Mouse (Mus musculus) testis, postnatal 14 days (tissue): ENCODE results near the gene Ppm1d.

ENCODE experiments used
- DNase-seq: peaks from one replicate; pipeline ENCODE4 v3.0.0; 2021; ENCODE audit warnings: low spot score

The Ppm1d gene

DNA sequence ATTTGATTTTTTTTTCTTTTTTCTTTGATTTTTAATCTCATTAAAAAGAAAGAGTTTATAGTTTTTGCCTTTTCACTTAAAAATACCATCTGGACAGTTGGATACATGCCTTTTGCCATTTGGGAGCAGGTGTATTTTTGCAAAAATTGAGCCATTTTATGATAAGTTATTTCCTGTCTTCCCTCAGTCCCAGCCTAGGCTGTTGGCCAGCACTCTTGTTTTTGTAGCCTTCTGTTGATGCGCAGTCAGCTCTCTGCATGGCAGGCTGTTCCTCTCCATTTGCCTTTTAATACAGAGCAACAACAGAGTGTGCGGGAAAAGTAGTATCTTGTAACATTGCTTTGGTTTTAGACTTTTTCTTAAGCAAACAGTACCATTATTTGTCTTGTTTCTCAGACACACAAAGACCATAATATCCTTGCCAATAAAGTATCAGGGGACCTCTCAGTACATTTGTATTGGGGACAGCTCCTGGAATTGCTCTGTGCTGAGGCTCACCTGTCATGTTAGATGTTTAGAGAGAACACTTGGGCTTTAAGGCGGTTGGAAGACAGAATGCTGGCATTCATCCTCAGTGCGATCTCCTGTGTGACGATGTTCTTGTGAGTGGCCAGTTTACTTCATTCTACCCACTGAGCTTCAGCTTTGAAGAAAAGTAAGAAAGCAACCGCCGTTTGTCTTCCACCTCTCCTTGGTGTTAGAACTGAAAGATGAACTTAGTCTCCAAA lies 18.3 kb downstream of the Ppm1d start:
- DNase-seq, result no peak

GRCm38 (mm10) chr11:85334778-85335177 lies 23.7 kb downstream of the Ppm1d start:
- DNase-seq, result peak; percentile 18

DNA sequence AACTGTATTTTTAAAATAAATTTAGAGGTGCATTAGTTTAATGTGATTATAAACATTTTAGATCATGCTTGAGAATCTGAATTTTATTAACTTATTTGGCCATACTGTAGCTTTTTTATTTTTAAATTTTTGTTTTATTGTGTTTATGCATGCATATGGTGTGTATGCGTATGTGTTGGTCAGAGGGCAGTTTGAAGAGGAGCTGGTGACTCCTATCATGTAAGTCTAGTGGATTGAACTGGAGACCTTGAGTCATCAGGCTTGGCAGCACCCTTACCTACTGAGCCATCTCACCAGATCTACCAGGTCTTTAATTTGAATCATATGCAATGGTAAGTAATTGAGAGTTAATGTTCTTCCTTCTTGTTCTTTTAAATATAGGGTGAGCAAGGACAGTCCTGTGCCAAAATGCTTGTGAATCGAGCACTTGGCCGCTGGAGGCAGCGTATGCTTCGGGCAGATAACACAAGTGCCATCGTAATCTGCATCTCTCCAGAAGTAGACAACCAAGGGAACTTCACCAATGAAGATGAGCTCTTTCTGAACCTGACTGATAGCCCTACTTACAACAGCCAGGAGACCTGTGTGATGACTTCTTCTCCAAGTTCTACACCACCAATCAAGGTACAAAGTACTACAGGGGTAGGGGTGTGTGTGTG lies 28.3 kb downstream of the Ppm1d start:
- DNase-seq, result no peak

- DNase-seq, result no peak
These were observed 29.1 kb downstream of the Ppm1d start for GRCm38 (mm10) chr11:85340070-85340616.

DNA sequence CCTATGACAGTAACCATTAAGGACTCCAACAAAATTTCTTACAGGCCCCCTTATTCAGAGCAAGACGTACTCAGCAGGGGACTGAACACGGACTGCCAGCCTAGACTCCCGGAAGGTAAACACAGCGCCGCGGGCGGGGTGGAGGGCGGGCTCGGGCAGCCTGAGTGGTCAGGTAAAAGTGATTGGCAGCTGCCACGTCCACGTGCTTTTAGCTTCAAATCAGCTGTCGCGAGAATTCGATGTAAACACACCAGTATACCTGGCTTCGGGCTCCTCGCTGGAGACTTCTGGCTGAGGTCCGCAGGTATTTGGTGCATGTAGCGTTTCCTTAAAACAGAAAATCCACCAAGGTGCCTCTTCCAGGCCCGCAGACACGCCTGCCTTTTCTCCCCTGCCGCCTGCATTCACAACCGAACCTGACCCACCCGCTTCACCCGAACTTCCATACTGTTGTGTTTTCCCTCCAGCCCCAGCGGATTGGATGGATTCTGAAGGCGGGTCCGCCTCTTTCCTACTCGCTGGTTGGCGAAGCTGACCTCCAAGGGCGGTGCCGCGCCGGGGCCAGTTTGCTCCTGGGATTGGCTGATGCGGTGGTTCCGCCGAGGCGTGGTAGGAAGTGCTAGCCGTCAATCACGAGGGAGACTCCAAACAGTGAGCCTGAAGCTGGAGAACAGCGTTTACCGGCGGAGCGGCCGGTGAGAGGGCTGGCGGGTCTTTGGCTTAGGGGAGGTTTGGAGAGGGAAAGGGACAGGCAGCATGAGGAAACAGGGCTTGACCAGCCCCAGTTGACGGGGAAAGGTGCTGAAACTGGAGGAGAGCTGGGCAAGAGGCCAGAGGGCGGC lies 41.7 kb downstream of the Ppm1d start, which contains the start of gene Bcas3:
Gene Bcas3 (plus strand): TSS at position 629 of the 842 bp plus-strand sequence.
- DNase-seq, result peak; percentile 99

DNA sequence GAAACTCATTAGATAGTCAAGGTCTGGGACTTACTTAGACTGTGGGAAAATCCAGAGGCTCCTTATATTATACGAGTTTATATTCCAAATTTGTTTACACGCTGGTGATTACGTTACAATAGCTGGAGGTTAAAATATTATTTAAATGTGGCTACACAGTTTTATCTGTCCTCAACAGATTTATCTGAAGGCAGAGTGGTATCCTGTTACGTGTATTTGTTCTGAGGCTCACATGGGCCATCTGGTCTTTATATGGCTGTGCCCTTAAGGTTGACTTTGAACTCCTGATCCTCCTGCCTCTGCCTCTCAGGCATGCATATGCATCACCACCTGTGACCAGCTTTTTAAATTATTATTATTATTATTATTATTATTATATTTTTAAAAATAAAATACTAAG lies 42.8 kb downstream of the Ppm1d start:
- no peak for DNase-seq

GRCm38 (mm10) chr11:85359641-85360040 lies 48.6 kb downstream of the Ppm1d start:
- no peak for DNase-seq

DNA sequence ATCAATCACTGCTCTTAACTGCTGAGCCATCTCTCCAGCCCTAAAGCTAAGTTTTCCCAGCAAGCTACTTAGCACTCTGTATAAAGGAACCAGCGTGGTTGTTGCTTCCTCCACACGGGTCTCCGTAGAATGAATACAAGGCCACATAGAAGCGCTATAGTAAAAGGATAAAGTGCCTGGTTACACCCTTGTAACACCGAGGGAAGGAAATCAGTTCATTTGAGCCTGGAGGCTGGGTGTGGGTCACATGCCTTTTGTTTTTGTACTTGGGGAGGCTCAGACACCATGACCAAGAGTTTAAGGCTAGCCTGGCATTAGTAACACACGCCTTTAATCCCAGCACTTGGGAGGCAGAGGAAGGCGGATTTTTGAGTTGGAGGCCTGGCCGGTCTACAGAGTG lies 50.6 kb downstream of the Ppm1d start:
- no peak for DNase-seq

- no peak for DNase-seq
These were observed 55.1 kb downstream of the Ppm1d start for GRCm38 (mm10) chr11:85366168-85366567.

- DNase-seq, result no peak
These were observed 56.8 kb downstream of the Ppm1d start for GRCm38 (mm10) chr11:85367823-85368222.

- no peak for DNase-seq
These were observed 68.0 kb downstream of the Ppm1d start for GRCm38 (mm10) chr11:85379091-85379490.

- no peak for DNase-seq
These were observed 69.0 kb downstream of the Ppm1d start for GRCm38 (mm10) chr11:85380046-85380445.

GRCm38 (mm10) chr11:85382055-85382454 lies 71.0 kb downstream of the Ppm1d start:
- DNase-seq, result no peak

- no peak for DNase-seq
These were observed 73.2 kb downstream of the Ppm1d start for GRCm38 (mm10) chr11:85383975-85384821.

GRCm38 (mm10) chr11:85392179-85392863 lies 81.3 kb downstream of the Ppm1d start:
- DNase-seq, result no peak

- no peak for DNase-seq
These were observed 81.8 kb downstream of the Ppm1d start for GRCm38 (mm10) chr11:85392864-85393220.

GRCm38 (mm10) chr11:85393990-85394389 lies 82.9 kb downstream of the Ppm1d start:
- no peak for DNase-seq

DNA sequence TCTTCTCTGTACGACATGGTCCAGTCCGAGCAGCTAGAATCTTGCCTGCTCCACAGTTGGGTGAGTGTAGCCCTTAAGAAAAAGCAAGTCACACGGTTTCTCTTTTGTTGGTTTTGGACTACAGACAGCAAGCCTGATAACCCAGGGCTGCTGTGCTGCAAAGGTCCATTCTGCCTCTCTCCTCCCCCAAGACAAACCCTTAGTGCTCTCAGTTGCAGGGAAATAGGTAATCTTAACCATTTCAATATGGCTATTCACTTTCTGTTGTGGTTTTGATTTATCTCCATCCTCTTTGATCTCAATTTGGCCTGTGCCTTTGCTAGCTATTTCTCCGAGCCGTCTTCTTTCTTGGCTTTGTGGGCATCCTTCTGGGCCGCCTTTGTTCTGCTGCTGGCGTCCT lies 84.3 kb downstream of the Ppm1d start:
- DNase-seq, result no peak
